Mouse (Mus musculus) embryonic fibroblast, embryonic 13.5 days (primary cell): ENCODE results near the gene Chmp6.

ENCODE experiments used
- CTCF ChIP-seq: IDR thresholded peaks from 2 replicates; pipeline ENCODE4 v1.5.1; 2011; ENCODE audit warnings: mild to moderate bottlenecking, control low read depth, low read length, moderate library complexity, borderline replicate concordance; ENCODE audit not compliant: insufficient read depth
- POLR2A ChIP-seq: IDR thresholded peaks from 2 replicates; pipeline ENCODE4 v1.6.1; 2011; ENCODE audit warnings: low read depth, mild to moderate bottlenecking, control low read depth, low read length, moderate library complexity

DNA sequence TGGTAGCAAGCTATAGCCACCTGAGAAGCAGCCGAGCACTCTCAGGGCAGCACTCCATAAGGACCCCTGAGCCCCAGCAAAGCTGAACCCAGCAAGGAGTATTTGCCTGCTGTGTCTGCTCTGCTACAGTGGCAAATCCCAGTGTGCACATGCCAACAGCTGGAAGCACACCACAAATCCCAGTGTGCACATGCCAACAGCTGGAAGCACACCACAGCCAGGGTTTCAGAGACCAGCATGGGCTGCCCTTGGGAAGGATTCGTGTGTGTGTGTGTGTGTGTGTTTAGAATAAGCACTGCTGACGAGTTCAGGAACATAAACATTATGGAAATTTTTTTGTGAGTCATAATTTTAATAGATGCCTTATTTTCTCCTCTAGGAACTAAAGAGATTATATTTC, 45.1 kb upstream of the Chmp6 start:
- no peak for TF ChIP-seq POLR2A
- no peak for TF ChIP-seq CTCF
